Mouse (Mus musculus) C2C12 (cell line): ENCODE results near the gene Pef1. TPM values are rescaled to one million over a fixed set of nuclear protein-coding genes. Genes with fewer than 3 reads are reported as not detected.

Source experiments
- H3K27me3 ChIP-seq: one replicate; pipeline ENCODE4 v1.6.1; 2011; ENCODE audit not compliant: control insufficient read depth, insufficient read depth, insufficient read length
- H3K36me3 ChIP-seq: one replicate; pipeline ENCODE4 v1.6.1; 2011; ENCODE audit not compliant: control insufficient read depth, insufficient read depth
- H3K4me3 ChIP-seq: one replicate; pipeline ENCODE4 v1.5.1; 2011; ENCODE audit warnings: mild to moderate bottlenecking, control low read depth; ENCODE audit not compliant: poor library complexity, insufficient read depth, severe bottlenecking
- H3K79me2 ChIP-seq: one replicate; pipeline ENCODE4 v1.6.1; 2011; ENCODE audit not compliant: control insufficient read depth, insufficient read depth
- H3K79me3 ChIP-seq: one replicate; pipeline ENCODE4 v1.6.1; 2011; ENCODE audit warnings: low read depth, control low read depth
- H3ac ChIP-seq: one replicate; pipeline ENCODE3; 2011; ENCODE audit warnings: low read depth; ENCODE audit not compliant: control insufficient read depth, insufficient read length
- CEBPB ChIP-seq: IDR thresholded peaks from one replicate; pipeline ENCODE4 v1.6.1; 2011; ENCODE audit warnings: low read depth, mild to moderate bottlenecking, control low read depth, moderate library complexity
- CTCF ChIP-seq: IDR thresholded peaks from one replicate; pipeline ENCODE4 v1.5.1; 2011; ENCODE audit not compliant: control insufficient read depth, insufficient read depth, insufficient read length
- FOSL1 ChIP-seq: IDR thresholded peaks from one replicate; pipeline ENCODE4 v1.8.0; 2011; ENCODE audit warnings: mild to moderate bottlenecking, low read length; ENCODE audit not compliant: poor library complexity, insufficient read depth, severe bottlenecking
- MAX ChIP-seq: IDR thresholded peaks from one replicate; pipeline ENCODE4 v1.6.1; 2011; ENCODE audit warnings: mild to moderate bottlenecking, control low read depth
- MYOD1 ChIP-seq: IDR thresholded peaks from one replicate; pipeline ENCODE4 v1.6.1; 2011; ENCODE audit warnings: low read depth; ENCODE audit not compliant: control insufficient read depth, insufficient read length
- MYOG ChIP-seq: IDR thresholded peaks from one replicate; pipeline ENCODE4 v1.6.1; 2011; ENCODE audit not compliant: control insufficient read depth, insufficient read length; ENCODE audit errors: extremely low read depth
- USF1 ChIP-seq: IDR thresholded peaks from one replicate; pipeline ENCODE4 v1.6.1; 2011; ENCODE audit warnings: low read depth, mild to moderate bottlenecking, control low read depth, moderate library complexity
- polyA plus RNA-seq: library from polyadenylated mRNA; unstranded; fragments of >200 nt; fragmentation: generic; extraction: Trizol; gene quantifications from one replicate; pipeline ENCODE4 v1.2.1, GENCODE M21; 2012; ENCODE audit warnings: missing spikeins

Pef1 gene
- polyA plus RNA-seq, 1 experiment = 49.7 TPM

DNA sequence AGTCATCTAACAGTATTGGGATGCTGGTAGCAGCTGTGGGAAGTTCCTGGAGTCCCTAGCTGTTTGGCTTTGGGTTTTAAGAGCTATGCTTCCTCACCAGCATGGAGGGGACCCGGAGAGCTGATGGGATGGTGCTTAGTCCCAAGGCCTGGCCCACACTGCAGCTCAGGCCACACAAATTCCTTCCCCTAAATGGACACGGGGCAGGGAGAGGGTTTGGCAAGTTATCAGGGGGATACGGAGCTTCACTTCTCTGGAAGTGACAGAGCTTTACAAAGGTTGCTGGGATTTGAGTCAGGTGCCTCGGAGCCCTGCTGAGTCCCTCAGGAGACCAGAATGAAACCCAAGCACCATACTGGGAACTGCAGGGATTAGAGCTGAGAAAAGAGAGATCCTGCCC is 59.0 kb downstream of the Pef1 start:
- no peak overlapping the region for H3K4me3 ChIP-seq
- no peak for TF ChIP-seq CEBPB
- no peak for TF ChIP-seq CTCF
- TF ChIP-seq USF1 = no peak
- no peak for TF ChIP-seq MYOD1
- TF ChIP-seq FOSL1 = no peak
- no peak for TF ChIP-seq MYOG
- TF ChIP-seq MAX = no peak
- H3ac ChIP-seq = no peak overlapping the region
- no peaks in the 10 kb centered on the region for H3K79me2 ChIP-seq
- H3K27me3 ChIP-seq = no peaks in the 10 kb centered on the region
- no peaks in the 10 kb centered on the region for H3K79me3 ChIP-seq
- no peaks in the 10 kb centered on the region for H3K36me3 ChIP-seq

DNA sequence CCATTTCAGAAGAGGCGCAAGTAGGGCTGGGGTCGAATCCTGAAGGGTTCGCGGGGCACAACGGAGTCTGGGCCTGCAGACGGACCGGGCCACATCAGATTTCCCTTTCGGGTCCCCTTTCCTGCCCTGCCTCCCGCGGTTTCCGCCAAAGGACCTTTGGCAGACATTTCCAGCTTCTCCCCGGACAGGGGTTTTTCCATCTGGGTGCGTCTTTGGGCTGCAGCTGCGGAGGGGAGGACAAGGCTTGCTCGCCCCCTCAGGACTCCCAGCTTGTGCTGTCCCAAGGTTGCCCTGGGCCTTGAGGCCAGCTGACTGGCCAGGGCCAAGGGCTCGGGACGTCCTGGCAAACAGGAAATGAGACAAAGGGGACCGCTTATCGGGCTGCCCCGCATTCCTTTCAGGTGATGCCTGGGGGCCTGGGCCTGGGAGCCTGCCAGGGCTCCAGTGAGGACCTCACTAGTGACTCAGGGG is 61.1 kb downstream of the Pef1 start:
- Histone ChIP-seq H3ac (no peak overlapping the region), H3K79me2 (no peaks in the 10 kb centered on the region), H3K79me3 (no peaks in the 10 kb centered on the region), H3K4me3 (no peak overlapping the region), H3K36me3 (peaks cover 5% of the 10 kb centered on the region), H3K27me3 (no peaks in the 10 kb centered on the region)
- TF ChIP-seq CEBPB (no peak), MAX (no peak), CTCF (no peak)

DNA sequence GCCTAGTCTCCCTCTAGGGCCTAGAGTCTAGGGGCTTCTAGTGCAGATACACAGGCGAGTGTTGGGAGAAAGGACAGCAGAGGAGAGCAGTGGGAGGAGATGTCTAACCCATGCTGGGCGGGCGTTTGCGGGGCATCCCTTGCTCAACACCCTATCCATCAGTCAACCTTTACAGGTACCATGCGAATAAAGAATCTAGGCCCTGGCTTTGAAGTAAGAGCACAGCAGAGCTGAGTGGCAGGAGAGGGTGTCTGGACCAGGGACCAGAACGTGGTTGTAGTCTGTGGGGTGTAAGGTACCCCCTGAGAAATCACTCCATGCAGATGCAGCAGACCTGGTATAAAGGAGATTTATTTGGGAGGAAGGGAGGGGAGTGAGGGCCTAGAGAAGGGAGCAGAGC is 61.8 kb downstream of the Pef1 start:
- no peak overlapping the region for H3K4me3 ChIP-seq

DNA sequence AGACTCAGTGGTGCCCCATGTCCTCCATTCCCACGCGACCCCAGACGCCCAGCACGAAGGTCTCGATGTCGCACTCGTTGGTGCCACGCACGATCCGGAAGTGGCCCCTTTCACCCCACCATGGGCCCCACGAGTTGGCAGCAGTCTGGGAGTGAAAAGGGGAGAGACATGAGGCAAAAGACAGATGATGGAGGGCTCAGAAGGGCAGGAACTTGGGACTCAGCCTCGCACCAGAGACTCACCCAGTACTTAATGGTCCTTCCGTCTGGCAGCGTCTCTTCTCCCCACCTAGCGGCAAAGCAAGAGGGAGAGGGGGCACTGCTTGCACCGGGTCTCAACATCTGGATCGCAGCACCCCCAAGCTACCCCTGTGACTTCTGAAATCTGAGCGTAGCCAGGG is 63.7 kb downstream of the Pef1 start:
- TF ChIP-seq MYOG (no peak), CEBPB (no peak), MAX (no peak)
- no peak overlapping the region for H3ac ChIP-seq
- no peak overlapping the region for H3K4me3 ChIP-seq
- peaks cover 9% of the 10 kb centered on the region for H3K36me3 ChIP-seq
- no peaks in the 10 kb centered on the region for H3K27me3 ChIP-seq
- no peaks in the 10 kb centered on the region for H3K79me3 ChIP-seq
- H3K79me2 ChIP-seq = no peaks in the 10 kb centered on the region

More for the DNA sequence above, 61.8 kb downstream of the Pef1 start:
- H3K79me2 ChIP-seq = no peaks in the 10 kb centered on the region
- H3K36me3 ChIP-seq = peaks cover 5% of the 10 kb centered on the region
- no peaks in the 10 kb centered on the region for H3K27me3 ChIP-seq
- H3ac ChIP-seq = no peak overlapping the region
- no peaks in the 10 kb centered on the region for H3K79me3 ChIP-seq
- TF ChIP-seq USF1 = no peak
- TF ChIP-seq MYOD1 = no peak
- no peak for TF ChIP-seq MYOG
- TF ChIP-seq CEBPB = no peak
- TF ChIP-seq FOSL1 = no peak
- TF ChIP-seq MAX = no peak
- TF ChIP-seq CTCF = no peak

DNA sequence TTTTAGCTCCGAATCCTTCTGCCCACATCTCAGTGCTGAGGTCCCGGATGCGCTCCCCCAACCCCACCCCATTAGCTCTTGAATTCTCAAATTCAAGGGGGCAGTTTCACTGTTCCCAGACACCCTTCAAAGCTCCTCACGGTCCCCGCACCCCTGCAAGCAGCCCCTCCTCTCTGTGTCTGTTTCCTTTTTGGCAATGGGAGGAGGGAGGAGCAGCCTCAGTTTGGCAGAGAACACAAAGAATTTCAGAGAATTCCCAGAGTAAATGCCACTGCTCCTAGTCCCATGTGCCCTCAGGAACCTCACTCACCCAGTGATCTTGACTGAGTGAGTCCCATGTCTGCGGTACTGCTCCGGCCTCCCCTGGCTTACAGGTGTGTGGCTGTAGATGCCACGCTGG is 64.2 kb downstream of the Pef1 start:
- no peak for TF ChIP-seq MAX
- no peak for TF ChIP-seq MYOG
- TF ChIP-seq FOSL1 = no peak
- Histone ChIP-seq H3K4me3 (no peak overlapping the region), H3ac (no peak overlapping the region), H3K79me3 (no peaks in the 10 kb centered on the region), H3K36me3 (peaks cover 10% of the 10 kb centered on the region), H3K27me3 (no peaks in the 10 kb centered on the region), H3K79me2 (no peaks in the 10 kb centered on the region)

DNA sequence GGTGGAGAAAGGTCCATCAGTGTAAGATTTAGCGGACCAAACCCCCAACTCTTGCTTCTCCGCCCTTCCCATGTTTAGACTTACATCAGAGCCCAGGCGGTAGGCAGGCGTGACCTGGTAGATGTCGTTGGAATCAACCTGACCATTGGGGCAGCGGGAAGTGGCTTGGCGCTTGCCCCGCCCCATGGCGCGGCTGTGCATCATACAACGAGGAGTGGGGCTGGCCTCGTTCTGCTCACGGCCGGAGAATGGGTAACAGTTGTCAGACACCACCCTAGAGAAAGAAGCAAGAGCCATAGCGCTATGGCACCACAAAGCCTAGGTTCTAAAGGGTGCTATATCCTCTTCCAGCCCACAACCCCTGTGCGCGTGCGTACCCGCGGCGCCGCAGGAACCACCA is 65.0 kb downstream of the Pef1 start:
- Histone ChIP-seq H3K79me2 (no peaks in the 10 kb centered on the region), H3K36me3 (peaks cover 10% of the 10 kb centered on the region), H3ac (no peak overlapping the region), H3K27me3 (no peaks in the 10 kb centered on the region), H3K4me3 (no peak overlapping the region), H3K79me3 (no peaks in the 10 kb centered on the region)
- TF ChIP-seq MAX (no peak), MYOD1 (no peak), CTCF (no peak), FOSL1 (no peak), MYOG (no peak), USF1 (no peak), CEBPB (no peak)
